Mouse (Mus musculus) lung, embryonic 16.5 days (tissue): Measurements from ENCODE around the gene Atp5j2. TPM values are rescaled to one million over a fixed set of nuclear protein-coding genes. Genes with fewer than 3 reads are reported as not detected.
"Not testable (repeated sequence)": the region's sequence is repeated elsewhere in the genome, so short reads cannot be mapped to it uniquely, and the experiment has no call there.

Experiments
- ATAC-seq: fragments of 200-750 bp; cut with Nextera tagmentation; 2 replicates; pipeline ENCODE4 v1.8.0; 2017; ENCODE audit warnings: low read depth, mild to moderate bottlenecking, moderate library complexity
- H3K27ac ChIP-seq: fragments of 300-500 bp; sonication (generic); 2 replicates; pipeline ENCODE4 v1.5.1; 2014; ENCODE audit warnings: mild to moderate bottlenecking, control low read depth, low read length
- H3K27me3 ChIP-seq: fragments of 300-500 bp; sonication (generic); 2 replicates; pipeline ENCODE4 v1.6.1; 2014; ENCODE audit warnings: low read depth, low read length, mixed read lengths; ENCODE audit not compliant: control insufficient read depth, insufficient read depth
- H3K36me3 ChIP-seq: fragments of 300-500 bp; sonication (generic); 2 replicates; pipeline ENCODE4 v1.6.1; 2014; ENCODE audit warnings: low read length; ENCODE audit not compliant: control insufficient read depth, insufficient read depth
- H3K4me1 ChIP-seq: fragments of 300-500 bp; sonication (generic); replicated peaks from 2 replicates; pipeline ENCODE4 v1.6.1; 2014; ENCODE audit warnings: low read length, mixed read lengths; ENCODE audit not compliant: control insufficient read depth, insufficient read depth
- H3K4me2 ChIP-seq: fragments of 300-500 bp; sonication (generic); 2 replicates; pipeline ENCODE4 v1.6.1; 2014; ENCODE audit warnings: low read depth, low read length, control low read depth
- H3K4me3 ChIP-seq: fragments of 300-500 bp; sonication (generic); 2 replicates; pipeline ENCODE4 v1.5.1; 2014; ENCODE audit warnings: mild to moderate bottlenecking, low read length, control low read depth
- H3K9ac ChIP-seq: fragments of 300-500 bp; sonication (generic); 2 replicates; pipeline ENCODE4 v1.6.1; 2014; ENCODE audit warnings: low read length, control low read depth
- H3K9me3 ChIP-seq: fragments of 300-500 bp; sonication (generic); 2 replicates; pipeline ENCODE4 v1.6.1; 2016; ENCODE audit warnings: low read length; ENCODE audit not compliant: control insufficient read depth
- WGBS: fragments of 180-500 bp; shearing (Covaris S2); extraction: QIAGEN DNeasy Blood & Tissue Kit; methylation state at CpG from one replicate; pipeline ENCODE4 v1.1.7; 2014; 5-methylcytosine and 5-hydroxymethylcytosine counted together
- polyA plus RNA-seq: library from polyadenylated mRNA; unstranded; fragments of >200 nt; fragmentation: Nextera tagmentation; extraction: Ambion mirVana; gene quantifications from 2 replicates; pipeline ENCODE4 v1.2.1, GENCODE M21; 2015

Atp5j2 gene
- polyA plus RNA-seq, 1 experiment from 2014 or later = 734 TPM

GRCm38 (mm10) chr5:145219981-145220380 lies 28.1 kb upstream of the Atp5j2 start:
- ATAC-seq = no peak
- Histone ChIP-seq H3K36me3 (peaks cover 21% of the 10 kb centered on the region), H3K4me1 (no peaks in the 10 kb centered on the region), H3K9ac (no peak overlapping the region), H3K27ac (no peak overlapping the region), H3K9me3 (no peaks in the 10 kb centered on the region), H3K27me3 (no peaks in the 10 kb centered on the region), H3K4me2 (no peak overlapping the region), H3K4me3 (no peak overlapping the region)
- WGBS = 94% methylated on average over 8 of the region's 8 CpGs

DNA sequence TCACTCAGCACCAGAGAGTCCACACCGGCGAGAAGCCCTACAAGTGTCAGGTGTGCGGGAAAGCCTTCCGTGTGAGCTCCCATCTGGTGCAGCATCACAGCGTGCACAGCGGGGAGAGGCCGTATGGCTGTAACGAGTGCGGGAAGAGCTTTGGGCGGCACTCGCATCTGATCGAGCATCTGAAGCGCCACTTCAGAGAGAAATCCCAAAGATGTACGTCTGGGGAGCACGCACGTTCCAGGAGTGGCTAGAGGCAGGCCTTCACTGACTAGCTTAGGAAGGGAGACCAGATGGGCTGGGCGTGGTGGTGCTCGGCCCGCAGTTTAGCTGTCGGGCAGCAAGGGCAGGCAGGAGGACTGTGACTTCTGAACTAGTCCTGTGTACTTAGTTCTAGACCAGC lies 26.8 kb upstream of the Atp5j2 start:
- no peaks in the 10 kb centered on the region for H3K9me3 ChIP-seq
- peaks cover 24% of the 10 kb centered on the region for H3K36me3 ChIP-seq
- no peak overlapping the region for H3K4me3 ChIP-seq
- WGBS = 95% methylated on average over 20 of the region's 20 CpGs
- no peaks in the 10 kb centered on the region for H3K4me1 ChIP-seq
- H3K9ac ChIP-seq = no peak overlapping the region
- no peak overlapping the region for H3K4me2 ChIP-seq
- no peaks in the 10 kb centered on the region for H3K27me3 ChIP-seq
- H3K27ac ChIP-seq = no peak overlapping the region
- ATAC-seq = no peak

DNA sequence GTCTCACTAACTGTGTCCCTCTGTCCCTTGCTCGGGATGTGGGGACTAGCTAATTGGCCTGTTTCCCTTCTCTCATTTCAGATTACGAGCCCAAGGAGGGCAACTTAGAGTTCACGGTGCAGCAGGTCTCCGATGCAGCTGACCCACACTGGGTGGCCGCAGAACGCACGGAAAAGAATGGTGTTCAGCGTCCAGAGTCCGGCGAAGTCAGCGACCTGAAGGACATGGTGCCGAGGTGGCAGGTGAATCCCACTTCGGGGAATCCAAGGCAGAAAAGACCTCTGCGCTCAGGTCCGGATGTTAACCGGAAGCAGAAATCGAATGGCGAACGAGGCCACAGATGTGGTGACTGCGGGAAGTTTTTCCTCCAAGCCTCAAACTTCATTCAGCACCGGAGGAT lies 26.3 kb upstream of the Atp5j2 start:
- 94% methylated on average over 21 of the region's 21 CpGs for WGBS

GRCm38 (mm10) chr5:145217746-145218145 lies 25.9 kb upstream of the Atp5j2 start:
- Histone ChIP-seq H3K9me3 (no peaks in the 10 kb centered on the region), H3K4me1 (no peaks in the 10 kb centered on the region), H3K9ac (no peak overlapping the region), H3K27me3 (no peaks in the 10 kb centered on the region), H3K27ac (no peak overlapping the region), H3K4me3 (no peak overlapping the region), H3K4me2 (no peak overlapping the region), H3K36me3 (peaks cover 32% of the 10 kb centered on the region)
- WGBS = 60% methylated on average over 6 of the region's 6 CpGs
- ATAC-seq = no peak

More for the DNA sequence above, 26.3 kb upstream of the Atp5j2 start:
- no peaks in the 10 kb centered on the region for H3K4me1 ChIP-seq
- no peak overlapping the region for H3K9ac ChIP-seq
- no peak overlapping the region for H3K4me2 ChIP-seq
- no peaks in the 10 kb centered on the region for H3K9me3 ChIP-seq
- H3K27me3 ChIP-seq = no peaks in the 10 kb centered on the region
- H3K36me3 ChIP-seq = peaks cover 29% of the 10 kb centered on the region
- H3K4me3 ChIP-seq = no peak overlapping the region
- no peak overlapping the region for H3K27ac ChIP-seq
- no peak for ATAC-seq

- Histone ChIP-seq H3K4me2 (no peak overlapping the region), H3K27me3 (no peaks in the 10 kb centered on the region), H3K9ac (no peak overlapping the region), H3K36me3 (peaks cover 35% of the 10 kb centered on the region), H3K4me1 (no peaks in the 10 kb centered on the region), H3K27ac (no peak overlapping the region), H3K9me3 (no peaks in the 10 kb centered on the region), H3K4me3 (no peak overlapping the region)
- no peak for ATAC-seq
- WGBS = 60% methylated on average over 4 of the region's 4 CpGs
These were observed 22.8 kb upstream of the Atp5j2 start for GRCm38 (mm10) chr5:145214679-145215078.

DNA sequence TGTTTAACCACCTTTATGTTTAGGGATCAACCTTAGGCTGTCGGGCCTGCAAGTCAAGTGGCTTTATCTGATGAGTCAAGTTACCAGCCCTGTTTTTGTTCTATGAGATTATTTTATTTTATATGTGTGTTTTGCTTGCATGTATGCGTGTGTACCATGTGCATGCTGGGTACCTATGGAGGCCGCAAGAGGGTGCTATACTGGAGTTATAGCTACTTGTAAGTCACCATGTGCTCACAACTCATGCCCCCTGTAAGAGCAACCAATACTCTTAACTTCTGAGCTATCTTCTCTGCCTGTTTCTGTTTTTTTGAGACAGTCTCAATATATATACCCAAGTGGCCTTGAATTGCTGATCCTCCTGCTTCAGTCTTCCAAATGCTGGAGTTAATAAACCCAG lies 21.6 kb upstream of the Atp5j2 start:
- Histone ChIP-seq H3K9me3 (no peaks in the 10 kb centered on the region), H3K4me3 (no peak overlapping the region), H3K9ac (no peak overlapping the region), H3K27ac (no peak overlapping the region), H3K4me1 (no peaks in the 10 kb centered on the region), H3K27me3 (no peaks in the 10 kb centered on the region), H3K36me3 (peaks cover 33% of the 10 kb centered on the region), H3K4me2 (no peak overlapping the region)
- ATAC-seq = no peak
- 86% methylated on average over 3 of the region's 3 CpGs for whole genome bisulfite sequencing

DNA sequence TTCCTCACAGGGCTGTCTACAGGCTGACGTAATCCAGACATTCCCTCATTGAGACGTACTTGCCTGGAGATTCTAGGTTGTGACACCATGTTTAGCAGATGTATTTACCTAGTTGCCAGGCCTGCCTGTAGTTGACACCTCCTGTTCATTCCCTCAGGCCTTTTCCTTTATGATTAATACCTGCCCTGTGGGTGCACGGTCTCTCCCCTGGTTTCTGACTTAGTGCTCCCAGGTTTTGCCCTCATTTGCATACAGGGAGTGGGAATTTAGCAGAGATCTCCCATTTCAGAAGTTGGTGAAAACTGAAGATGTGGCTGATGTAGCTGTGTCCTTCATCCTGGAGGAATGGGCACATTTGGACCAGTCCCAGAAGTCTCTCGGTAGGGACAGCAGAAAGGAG lies 20.4 kb upstream of the Atp5j2 start:
- Histone ChIP-seq H3K9ac (no peak overlapping the region), H3K4me3 (no peak overlapping the region), H3K27me3 (no peaks in the 10 kb centered on the region), H3K27ac (no peak overlapping the region), H3K4me2 (no peak overlapping the region), H3K4me1 (no peaks in the 10 kb centered on the region), H3K36me3 (peaks cover 32% of the 10 kb centered on the region), H3K9me3 (no peaks in the 10 kb centered on the region)
- 84% methylated on average over 4 of the region's 4 CpGs for WGBS
- no peak for ATAC-seq

DNA sequence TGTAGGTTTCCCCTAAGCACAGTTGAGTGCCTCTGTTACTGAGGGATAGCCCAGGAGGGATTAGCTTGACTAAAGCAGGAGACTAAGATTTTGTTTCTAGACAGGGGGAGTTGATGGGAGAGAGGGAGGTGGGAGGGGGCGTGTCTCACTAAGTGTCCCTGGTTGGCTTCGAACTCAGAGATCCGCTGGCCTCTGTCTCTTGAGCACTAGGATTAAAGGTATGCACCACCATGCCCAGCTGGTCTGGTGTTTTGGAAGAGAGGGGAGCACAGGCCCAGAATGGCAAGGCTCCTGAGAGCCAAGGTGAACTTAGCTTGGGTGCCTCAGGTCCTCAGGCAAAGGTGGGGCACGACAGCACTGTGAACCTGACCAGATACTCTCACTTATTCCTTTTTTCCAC lies 19.5 kb upstream of the Atp5j2 start:
- no peak for ATAC-seq
- no peaks in the 10 kb centered on the region for H3K9me3 ChIP-seq
- WGBS = 96% methylated on average over 4 of the region's 4 CpGs
- H3K27me3 ChIP-seq = no peaks in the 10 kb centered on the region
- H3K36me3 ChIP-seq = peaks cover 32% of the 10 kb centered on the region
- no peak overlapping the region for H3K9ac ChIP-seq
- H3K4me3 ChIP-seq = no peak overlapping the region
- no peaks in the 10 kb centered on the region for H3K4me1 ChIP-seq
- H3K27ac ChIP-seq = no peak overlapping the region
- no peak overlapping the region for H3K4me2 ChIP-seq

GRCm38 (mm10) chr5:145208391-145208790 lies 16.5 kb upstream of the Atp5j2 start:
- not testable (repeated sequence) for H3K27me3 ChIP-seq, H3K9ac ChIP-seq, H3K27ac ChIP-seq, ATAC-seq, H3K9me3 ChIP-seq, H3K4me2 ChIP-seq, H3K4me3 ChIP-seq
- Histone ChIP-seq H3K4me1 (peaks cover 10% of the 10 kb centered on the region), H3K36me3 (peaks cover 25% of the 10 kb centered on the region)
- 36% methylated on average over 11 of the region's 11 CpGs for WGBS

DNA sequence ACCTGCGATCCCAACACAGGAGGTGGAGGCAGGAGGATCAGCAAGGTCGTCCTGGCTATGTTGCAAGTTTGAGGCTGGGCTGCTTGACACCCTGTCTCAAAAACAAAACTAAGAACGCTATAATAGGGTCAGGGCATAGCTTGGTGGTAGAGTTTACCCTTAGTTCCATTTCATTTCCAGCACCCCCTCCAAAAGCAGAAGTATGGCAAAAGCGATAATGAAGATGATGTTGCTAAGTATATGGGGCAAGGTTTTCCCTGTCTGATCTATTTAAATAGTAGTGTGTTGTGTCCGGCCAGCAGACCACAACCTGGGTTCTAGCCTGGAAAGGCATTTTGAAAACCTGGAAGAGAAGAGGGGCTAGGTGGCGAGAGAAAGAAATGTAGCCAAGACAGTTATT lies 16.1 kb upstream of the Atp5j2 start:
- H3K9ac ChIP-seq = no peak overlapping the region
- no peak overlapping the region for H3K27ac ChIP-seq
- peaks cover 10% of the 10 kb centered on the region for H3K4me1 ChIP-seq
- H3K4me2 ChIP-seq = no peak overlapping the region
- H3K4me3 ChIP-seq = no peak overlapping the region
- peaks cover 21% of the 10 kb centered on the region for H3K36me3 ChIP-seq
- 87% methylated on average over 5 of the region's 6 CpGs for WGBS
- no peak for ATAC-seq
- H3K27me3 ChIP-seq = no peaks in the 10 kb centered on the region
- no peaks in the 10 kb centered on the region for H3K9me3 ChIP-seq
